In the genomic region with DNA sequence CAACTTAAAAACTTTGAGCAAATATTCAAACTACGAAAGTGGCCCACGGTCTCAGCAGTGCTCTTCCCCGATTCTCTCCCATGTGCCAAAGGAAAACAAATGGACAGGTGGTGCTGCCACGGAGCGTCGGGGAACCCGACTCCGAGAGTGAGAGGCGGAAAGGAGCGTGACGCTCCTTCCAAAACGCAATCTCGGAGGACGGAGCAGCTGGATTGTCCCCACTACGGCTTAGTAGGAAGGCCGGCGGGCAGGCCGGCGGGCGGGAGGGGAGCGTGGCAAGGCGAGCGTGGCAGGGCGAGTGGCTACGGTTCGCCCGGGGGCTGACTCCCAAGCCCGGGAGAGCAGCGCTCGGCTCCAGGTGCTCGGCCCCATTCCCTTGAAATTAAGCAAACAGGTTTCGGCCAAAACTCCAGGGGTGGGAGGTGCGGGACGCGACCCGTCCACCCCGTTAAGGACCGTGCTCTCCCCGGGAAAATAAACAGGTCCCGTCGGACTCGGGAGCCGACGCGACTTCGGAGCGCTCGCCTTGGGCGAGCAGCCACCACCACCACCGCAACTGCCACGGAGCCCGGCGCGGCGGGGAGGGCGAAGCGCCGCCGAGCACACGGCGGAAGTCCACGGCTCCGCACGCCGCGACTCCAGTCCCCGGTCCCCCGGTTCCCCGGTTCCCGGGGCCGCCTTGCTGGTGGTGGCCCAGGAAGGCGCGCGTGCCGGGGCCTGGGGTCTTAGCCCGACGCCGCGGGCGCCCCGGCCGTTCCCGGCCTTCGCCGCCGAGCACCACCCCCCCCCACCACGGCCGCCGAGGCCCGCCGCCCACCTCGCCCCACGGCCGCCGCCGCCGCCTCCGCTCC, we compare ENCODE assay signal across 8 mouse cellular contexts. TPM values are rescaled to one million over a fixed set of nuclear protein-coding genes. Genes with fewer than 3 reads are reported as not detected.
DNase-seq lines count a peak whose midpoint lies in the region; ATAC-seq lines count a peak whose summit lies in the region.

No protein-coding gene starts in this region.

- under 1% methylated on average over 74 of the region's 98 CpGs for WGBS in embryonic facial prominence, embryonic 15.5 days
- under 1% methylated on average over 80 of the region's 98 CpGs for WGBS in kidney, embryonic 14.5 days
- under 1% methylated on average over 79 of the region's 98 CpGs for WGBS in liver, embryonic 11.5 days
- under 1% methylated on average over 69 of the region's 98 CpGs for WGBS in neural tube, embryonic 11.5 days
- WGBS in stomach, embryonic 16.5 days = under 1% methylated on average over 82 of the region's 98 CpGs

- H3K4me2 ChIP-seq in embryonic facial prominence, embryonic 15.5 days (replicated peaks) = peak overlapping the region; percentile 76
- peak overlapping the region; percentile 63 for H3K4me2 ChIP-seq in kidney, embryonic 14.5 days (replicated peaks; ENCODE audit: low read depth, low read length)
- H3K4me2 ChIP-seq in liver, embryonic 11.5 days = peak overlapping the region; percentile 87
- peak overlapping the region; percentile 62 for H3K4me2 ChIP-seq in neural tube, embryonic 11.5 days (ENCODE audit: low read depth)
- H3K4me2 ChIP-seq in stomach, embryonic 16.5 days (ENCODE audit: low read depth, low read length) = peak overlapping the region; percentile 79

- H3K4me3 ChIP-seq in embryonic facial prominence, embryonic 15.5 days (replicated peaks) = peak overlapping the region; percentile 90
- peak overlapping the region; percentile 96 for H3K4me3 ChIP-seq in kidney, embryonic 14.5 days (ENCODE audit: low read length)
- peak overlapping the region; percentile 97 for H3K4me3 ChIP-seq in liver, embryonic 11.5 days (ENCODE audit: low read depth, low read length)
- peak overlapping the region; percentile 94 for H3K4me3 ChIP-seq in neural tube, embryonic 11.5 days (ENCODE audit: low read depth, low read length)
- H3K4me3 ChIP-seq in stomach, embryonic 16.5 days (replicated peaks; ENCODE audit: low read length) = peak overlapping the region; percentile 93

- no peaks in the 10 kb centered on the region for H3K36me3 ChIP-seq in embryonic facial prominence, embryonic 15.5 days
- no peaks in the 10 kb centered on the region for H3K36me3 ChIP-seq in kidney, embryonic 14.5 days (ENCODE audit: control insufficient read depth, insufficient read depth, low read length)
- H3K36me3 ChIP-seq in liver, embryonic 11.5 days (ENCODE audit: control insufficient read depth, insufficient read depth, low read length) = no peaks in the 10 kb centered on the region
- no peaks in the 10 kb centered on the region for H3K36me3 ChIP-seq in neural tube, embryonic 11.5 days (ENCODE audit: control insufficient read depth, insufficient read depth, low read length)
- H3K36me3 ChIP-seq in stomach, embryonic 16.5 days (ENCODE audit: control insufficient read depth, insufficient read depth, low read length) = no peaks in the 10 kb centered on the region

- peak overlapping the region; percentile 99 for H3K27ac ChIP-seq in embryonic facial prominence, embryonic 15.5 days (replicated peaks)
- peak overlapping the region; percentile 98 for H3K27ac ChIP-seq in kidney, embryonic 14.5 days (ENCODE audit: low read depth, low read length)
- peak overlapping the region; percentile 99 for H3K27ac ChIP-seq in liver, embryonic 11.5 days (ENCODE audit: low read depth, low read length)
- H3K27ac ChIP-seq in neural tube, embryonic 11.5 days (ENCODE audit: low read depth, low read length) = peak overlapping the region; percentile 98
- peak overlapping the region; percentile 99 for H3K27ac ChIP-seq in stomach, embryonic 16.5 days (ENCODE audit: low read length)

- peak overlapping the region; percentile 94 for H3K9ac ChIP-seq in embryonic facial prominence, embryonic 15.5 days
- H3K9ac ChIP-seq in kidney, embryonic 14.5 days (ENCODE audit: low read depth, low read length) = peak overlapping the region; percentile 99
- H3K9ac ChIP-seq in liver, embryonic 11.5 days (ENCODE audit: low read depth, low read length) = peak overlapping the region; percentile 98
- peak overlapping the region; percentile 97 for H3K9ac ChIP-seq in neural tube, embryonic 11.5 days (ENCODE audit: low read length)
- H3K9ac ChIP-seq in stomach, embryonic 16.5 days (ENCODE audit: low read length) = peak overlapping the region; percentile 98

- peaks cover 19% of the 10 kb centered on the region for H3K27me3 ChIP-seq in embryonic facial prominence, embryonic 15.5 days
- peaks cover 10% of the 10 kb centered on the region for H3K27me3 ChIP-seq in kidney, embryonic 14.5 days (ENCODE audit: control insufficient read depth, insufficient read depth, low read length)
- H3K27me3 ChIP-seq in liver, embryonic 11.5 days (replicated peaks; ENCODE audit: control insufficient read depth, insufficient read depth, low read length) = peaks cover 11% of the 10 kb centered on the region
- peaks cover 12% of the 10 kb centered on the region; the same call in 1 of the 2 replicates for H3K27me3 ChIP-seq in neural tube, embryonic 11.5 days (ENCODE audit: control insufficient read depth, insufficient read depth, low read length)
- H3K27me3 ChIP-seq in stomach, embryonic 16.5 days (ENCODE audit: control insufficient read depth, insufficient read depth, low read length) = 0 out of 2 replicates have a peak, but pooled peaks cover 5% of the 10 kb centered on the region

- no peak; the same call in none of the 2 replicates for ATAC-seq in embryonic facial prominence, embryonic 15.5 days (ENCODE audit: insufficient number of reproducible peaks, low FRiP score, low TSS enrichment, low read depth)
- ATAC-seq in kidney, embryonic 14.5 days (ENCODE audit: low FRiP score, low TSS enrichment) = peak; percentile 13
- ATAC-seq in liver, embryonic 11.5 days (replicated peaks; ENCODE audit: low FRiP score) = peak; percentile 0; the same call in 1 of the 2 replicates
- peak; percentile 13 for ATAC-seq in neural tube, embryonic 11.5 days (ENCODE audit: insufficient read depth, low FRiP score, low TSS enrichment)
- ATAC-seq in stomach, embryonic 16.5 days (ENCODE audit: insufficient read depth, low FRiP score) = no peak; the same call in 1 of the 2 replicates

- H3K4me1 ChIP-seq in embryonic facial prominence, embryonic 15.5 days = peaks cover 18% of the 10 kb centered on the region
- peaks cover 8% of the 10 kb centered on the region; the same call in 1 of the 2 replicates for H3K4me1 ChIP-seq in kidney, embryonic 14.5 days (ENCODE audit: control insufficient read depth, insufficient read depth, low read length)
- peaks cover 20% of the 10 kb centered on the region for H3K4me1 ChIP-seq in liver, embryonic 11.5 days (replicated peaks; ENCODE audit: control insufficient read depth, insufficient read depth, low read length)
- peaks cover 16% of the 10 kb centered on the region for H3K4me1 ChIP-seq in neural tube, embryonic 11.5 days (ENCODE audit: control insufficient read depth, insufficient read depth, low read length)
- H3K4me1 ChIP-seq in stomach, embryonic 16.5 days (ENCODE audit: control insufficient read depth, insufficient read depth, low read length) = peaks cover 14% of the 10 kb centered on the region

- no peaks in the 10 kb centered on the region for H3K9me3 ChIP-seq in embryonic facial prominence, embryonic 15.5 days (replicated peaks)
- H3K9me3 ChIP-seq in kidney, embryonic 14.5 days (ENCODE audit: control insufficient read depth, low read length) = no peaks in the 10 kb centered on the region
- no peaks in the 10 kb centered on the region for H3K9me3 ChIP-seq in liver, embryonic 11.5 days (ENCODE audit: control insufficient read depth, low read length)
- no peaks in the 10 kb centered on the region for H3K9me3 ChIP-seq in neural tube, embryonic 11.5 days (ENCODE audit: control insufficient read depth, low read length)
- H3K9me3 ChIP-seq in stomach, embryonic 16.5 days (replicated peaks; ENCODE audit: control insufficient read depth, low read length) = no peaks in the 10 kb centered on the region

- peak; percentile 62 for DNase-seq in A20 (ENCODE audit: low read depth, low spot score)
- DNase-seq in adrenal gland, postnatal 4 days (ENCODE audit: low spot score in 2 of 2) = peak; percentile 12 to 18
- DNase-seq in heart, adult 8-10 months (ENCODE audit: low spot score) = peak; percentile 19
- peak; percentile 52 for DNase-seq in liver, embryonic 11.5 days (ENCODE audit: low spot score)
- peak; percentile 44 for DNase-seq in neural tube, embryonic 11.5 days (ENCODE audit: low spot score)

RNA-seq across cellular contexts. Expression of a gene that starts 1.0 kb away (rescaled TPM):
- total RNA-seq in adrenal gland, postnatal 4 days (2021) = 10 to 100 TPM; 84.3 to 88.1 TPM
- polyA plus RNA-seq in embryonic facial prominence, embryonic 15.5 days (2015; fragmentation: Nextera tagmentation; extraction: Ambion mirVana) = 78.5 and 82.1 TPM in 2 replicates
- total RNA-seq in heart, adult 8-10 months (2022) = 10 to 100 TPM; 49.2 to 57.7 (median 53.1) TPM
- polyA plus RNA-seq in kidney, embryonic 14.5 days (2014; fragmentation: Nextera tagmentation; extraction: Ambion mirVana) = 72.7 and 96.3 TPM in 2 replicates
- polyA plus RNA-seq in liver, embryonic 11.5 days (2014; fragmentation: Nextera tagmentation; extraction: Ambion mirVana) = 76.1 and 79.0 TPM in 2 replicates
- 129 and 135 TPM in 2 replicates for polyA plus RNA-seq in neural tube, embryonic 11.5 days (2014; fragmentation: Nextera tagmentation; extraction: Ambion mirVana)
- polyA plus RNA-seq in stomach, embryonic 16.5 days (2015; fragmentation: Nextera tagmentation; extraction: Ambion mirVana) = 66.6 and 77.7 TPM in 2 replicates

Comparison
In these comparisons a context has a peak if more than half of its experiments do, and no peak if none do; other contexts are left out.
1. ATAC-seq: peak in kidney, embryonic 14.5 days (single experiment), liver, embryonic 11.5 days (single experiment) and neural tube, embryonic 11.5 days (single experiment); none in embryonic facial prominence, embryonic 15.5 days (single experiment) and stomach, embryonic 16.5 days (single experiment).
2. Peak in every context shown above with its lines, with median percentiles within 50 percentile points of each other: DNase-seq, H3K27ac ChIP-seq, H3K4me2 ChIP-seq, H3K4me3 ChIP-seq and H3K9ac ChIP-seq.